In genomic region chr1:36272546-36272945, GRCm38 (mm10) we compare ENCODE assay signal across 9 mouse cellular contexts. TPM values are rescaled to one million over a fixed set of nuclear protein-coding genes. Genes with fewer than 3 reads are reported as not detected.
DNase-seq lines count a peak whose midpoint lies in the region; ATAC-seq and TF ChIP-seq lines count a peak whose summit lies in the region.
"Had no signal": no experiment of that assay in that cellular context is flagged by ENCODE, and none has a peak within 500 bp of the region (broad histone marks: within the 10 kb centered on the region; RNA-seq: fewer than 3 reads in every experiment).

No protein-coding gene starts in this region.

- H3K27ac ChIP-seq in liver, adult 2 months (replicated peaks; ENCODE audit: insufficient read depth, low read depth, low read length), result peak overlapping the region; percentile 84
- H3K27ac ChIP-seq in heart, embryonic 15.5 days, result peak overlapping the region; percentile 71
- H3K27ac ChIP-seq in liver, embryonic 11.5 days (ENCODE audit: low read depth, low read length), result peak overlapping the region; percentile 47
- H3K27ac ChIP-seq: neural tube, embryonic 13.5 days had no signal

- peaks cover under 1% of the 10 kb centered on the region; the same call in 1 of the 2 replicates for H3K4me1 ChIP-seq in liver, adult 2 months (ENCODE audit: control insufficient read depth, insufficient read depth, low read length)
- H3K4me1 ChIP-seq in heart, embryonic 15.5 days (replicated peaks), result peaks cover 44% of the 10 kb centered on the region
- H3K4me1 ChIP-seq in liver, embryonic 11.5 days (replicated peaks; ENCODE audit: control insufficient read depth, insufficient read depth, low read length), result peaks cover 51% of the 10 kb centered on the region

- H3K9me3 ChIP-seq in heart, embryonic 15.5 days (replicated peaks), result no peaks in the 10 kb centered on the region
- no peaks in the 10 kb centered on the region for H3K9me3 ChIP-seq in liver, embryonic 11.5 days (ENCODE audit: control insufficient read depth, low read length)
- H3K9me3 ChIP-seq: neural tube, embryonic 13.5 days had no signal

- no peak for TF ChIP-seq POLR2A in liver, adult 2 months (IDR thresholded peaks at IDR 0.05; ENCODE audit: extremely low read depth, insufficient read depth, low read length)

- peak overlapping the region; percentile 59 for H3K4me3 ChIP-seq in liver, adult 2 months (ENCODE audit: insufficient read depth, low read depth, low read length)
- peak overlapping the region; percentile 20 for H3K4me3 ChIP-seq in heart, embryonic 15.5 days
- H3K4me3 ChIP-seq in liver, embryonic 11.5 days (ENCODE audit: low read depth, low read length), result no peak overlapping the region
- H3K4me3 ChIP-seq: neural tube, embryonic 13.5 days had no signal

- DNase-seq in liver, adult 2 months (ENCODE audit: extremely low read depth, low read depth, low spot score), result no peak
- no peak for DNase-seq in liver
- DNase-seq in liver, embryonic 11.5 days (ENCODE audit: low spot score), result no peak
- no peak for DNase-seq in retina, postnatal 1 day
- no peak for DNase-seq in left cerebral cortex, adult 9 months (ENCODE audit: low spot score in 2 of 2)
- no peak for DNase-seq in right cerebral cortex, postnatal 14 days

- H3K4me2 ChIP-seq in heart, embryonic 15.5 days, result peak overlapping the region; percentile 53
- H3K4me2 ChIP-seq in liver, embryonic 11.5 days, result peak overlapping the region; percentile 57
- H3K4me2 ChIP-seq: neural tube, embryonic 13.5 days had no signal

- H3K27me3 ChIP-seq in liver, adult 2 months (ENCODE audit: control insufficient read depth, insufficient read depth, low read length), result peaks cover 4% of the 10 kb centered on the region; the same call in 1 of the 2 replicates
- H3K27me3 ChIP-seq in heart, embryonic 15.5 days, result peaks cover 9% of the 10 kb centered on the region
- peaks cover 11% of the 10 kb centered on the region; the same call in 1 of the 2 replicates for H3K27me3 ChIP-seq in liver, embryonic 11.5 days (replicated peaks; ENCODE audit: control insufficient read depth, insufficient read depth, low read length)

- ATAC-seq in heart, embryonic 15.5 days (replicated peaks; ENCODE audit: insufficient number of reproducible peaks, insufficient read depth, low FRiP score, low read depth), result no peak
- ATAC-seq in liver, embryonic 11.5 days (replicated peaks; ENCODE audit: low FRiP score), result 0 out of 2 replicates have a peak, but pooled peaks have one; percentile 29
- ATAC-seq in neutrophil, adult 5-6 weeks (ENCODE audit: extremely low read depth, insufficient number of reproducible peaks, low FRiP score, poor library complexity, severe bottlenecking), result 0 out of 2 replicates have a peak, but pooled peaks have one; percentile 24

- H3K36me3 ChIP-seq in liver, adult 2 months (ENCODE audit: control insufficient read depth, insufficient read depth, low read length), result no peaks in the 10 kb centered on the region
- no peaks in the 10 kb centered on the region for H3K36me3 ChIP-seq in heart, embryonic 15.5 days
- no peaks in the 10 kb centered on the region for H3K36me3 ChIP-seq in liver, embryonic 11.5 days (ENCODE audit: control insufficient read depth, insufficient read depth, low read length)
- H3K36me3 ChIP-seq: neural tube, embryonic 13.5 days had no signal

- no peaks in the 10 kb centered on the region for H3K79me2 ChIP-seq in liver, adult 2 months (ENCODE audit: control insufficient read depth, insufficient read depth, low read length)

- peak overlapping the region; percentile 60 for H3K9ac ChIP-seq in liver, adult 2 months (ENCODE audit: low read depth, low read length)
- no peak overlapping the region for H3K9ac ChIP-seq in heart, embryonic 15.5 days
- H3K9ac ChIP-seq in liver, embryonic 11.5 days (ENCODE audit: low read depth, low read length), result no peak overlapping the region
- H3K9ac ChIP-seq: neural tube, embryonic 13.5 days had no signal

- 52% methylated on average over 5 of the region's 5 CpGs for WGBS in liver, adult 2 months
- WGBS in heart, embryonic 15.5 days, result 28% methylated on average over 5 of the region's 5 CpGs
- 50% methylated on average over 5 of the region's 5 CpGs for whole genome bisulfite sequencing in liver, embryonic 11.5 days

- TF ChIP-seq CTCF in liver, adult 2 months (IDR thresholded peaks at IDR 0.05; ENCODE audit: low read depth, low read length), result no peak

RNA-seq across cellular contexts. Expression of gene Neurl3, which starts 1.9 kb away (rescaled TPM):
- total RNA-seq in liver, adult 2 months (2014; rRNA removed), result 3.3 and 4.0 TPM in 2 replicates
- polyA plus RNA-seq in liver, adult 2 months (2012; rRNA removed), result 3.6 and 5.3 TPM in 2 replicates
- polyA plus RNA-seq in heart, embryonic 15.5 days (2015; fragmentation: Nextera tagmentation; extraction: Ambion mirVana), result 4.5 and 5.8 TPM in 2 replicates
- polyA plus RNA-seq in liver, embryonic 11.5 days (2014; fragmentation: Nextera tagmentation; extraction: Ambion mirVana), result 4.5 and 4.6 TPM in 2 replicates
- total RNA-seq in neutrophil, adult 5-6 weeks (2017), result 433 and 491 TPM in 2 replicates

RNA-seq across cellular contexts. Expression of gene Uggt1, which starts 28.0 kb away (rescaled TPM):
- 44.5 and 49.0 TPM in 2 replicates for total RNA-seq in liver, adult 2 months (2014; rRNA removed)
- polyA plus RNA-seq in liver, adult 2 months (2012; rRNA removed), result 11.6 and 12.6 TPM in 2 replicates
- polyA plus RNA-seq in heart, embryonic 15.5 days (2015; fragmentation: Nextera tagmentation; extraction: Ambion mirVana), result 26.7 and 40.0 TPM in 2 replicates
- 54.4 and 55.8 TPM in 2 replicates for polyA plus RNA-seq in liver, embryonic 11.5 days (2014; fragmentation: Nextera tagmentation; extraction: Ambion mirVana)
- total RNA-seq in neutrophil, adult 5-6 weeks (2017), result 103 and 117 TPM in 2 replicates

RNA-seq across cellular contexts. Expression of gene Arid5a, which starts 35.0 kb away (rescaled TPM):
- total RNA-seq in liver, adult 2 months (2014; rRNA removed), result 0.67 and 1.7 TPM in 2 replicates
- polyA plus RNA-seq in liver, adult 2 months (2012; rRNA removed), result 1.7 and 3.8 TPM in 2 replicates
- 13.1 and 19.4 TPM in 2 replicates for polyA plus RNA-seq in heart, embryonic 15.5 days (2015; fragmentation: Nextera tagmentation; extraction: Ambion mirVana)
- 2.4 and 3.9 TPM in 2 replicates for polyA plus RNA-seq in liver, embryonic 11.5 days (2014; fragmentation: Nextera tagmentation; extraction: Ambion mirVana)
- total RNA-seq in neutrophil, adult 5-6 weeks (2017), result 199 and 207 TPM in 2 replicates
